Mouse (Mus musculus) heart, postnatal 0 days (tissue): Measurements from ENCODE around the gene 3425401B19Rik. TPM values are rescaled to one million over a fixed set of nuclear protein-coding genes. Genes with fewer than 3 reads are reported as not detected.

Experiments used
- ATAC-seq: fragments of 200-750 bp; cut with Nextera tagmentation; 2 replicates; pipeline ENCODE4 v1.8.0; 2017; ENCODE audit warnings: low read depth, moderate number of reproducible peaks, moderate library complexity; ENCODE audit not compliant: insufficient read depth
- DNase-seq: peaks from one replicate; pipeline ENCODE4 v3.0.0-alpha.2; 2016; ENCODE audit warnings: low spot score
- H3K27ac ChIP-seq: fragments of 300-500 bp; sonication (generic); 2 replicates; pipeline ENCODE4 v1.5.1; 2014; ENCODE audit warnings: low read depth, mild to moderate bottlenecking
- H3K27me3 ChIP-seq: fragments of 300-500 bp; sonication (generic); 2 replicates; pipeline ENCODE4 v1.6.1; 2014; ENCODE audit warnings: low read length, mixed read lengths; ENCODE audit not compliant: control insufficient read depth, insufficient read depth
- H3K36me3 ChIP-seq: fragments of 300-500 bp; sonication (generic); replicated peaks from 2 replicates; pipeline ENCODE4 v1.6.1; 2014; ENCODE audit warnings: low read length, mixed read lengths; ENCODE audit not compliant: control insufficient read depth, insufficient read depth
- H3K4me1 ChIP-seq: fragments of 300-500 bp; sonication (generic); 2 replicates; pipeline ENCODE4 v1.6.1; 2014; ENCODE audit warnings: antibody characterized with exemption; ENCODE audit not compliant: control insufficient read depth, insufficient read depth
- H3K4me2 ChIP-seq: fragments of 300-500 bp; sonication (generic); 2 replicates; pipeline ENCODE4 v1.6.1; 2014; ENCODE audit warnings: low read depth, mild to moderate bottlenecking, low read length, moderate library complexity
- H3K4me3 ChIP-seq: fragments of 300-500 bp; sonication (generic); 2 replicates; pipeline ENCODE4 v1.5.1; 2014; ENCODE audit warnings: low read depth, low read length
- H3K9ac ChIP-seq: fragments of 300-500 bp; sonication (generic); replicated peaks from 2 replicates; pipeline ENCODE4 v1.6.1; 2014; ENCODE audit warnings: low read depth, low read length, mixed read lengths
- H3K9me3 ChIP-seq: fragments of 300-500 bp; sonication (generic); replicated peaks from 2 replicates; pipeline ENCODE4 v1.6.1; 2016; ENCODE audit warnings: low read length; ENCODE audit not compliant: control insufficient read depth
- CTCF ChIP-seq: IDR thresholded peaks from 2 replicates; pipeline ENCODE4 v1.5.1; 2016; ENCODE audit warnings: antibody characterized with exemption, control low read depth, low read depth
- EP300 ChIP-seq: IDR thresholded peaks from 2 replicates; pipeline ENCODE4 v1.6.1; 2016; ENCODE audit warnings: antibody characterized with exemption, low read depth
- WGBS: fragments of 180-500 bp; shearing (Covaris S2); extraction: QIAGEN DNeasy Blood & Tissue Kit; methylation state at CpG from one replicate; pipeline ENCODE4 v1.1.7; 2014; 5-methylcytosine and 5-hydroxymethylcytosine counted together
- polyA plus RNA-seq: library from polyadenylated mRNA; unstranded; fragments of >200 nt; fragmentation: Nextera tagmentation; extraction: Ambion mirVana; gene quantifications from 2 replicates; pipeline ENCODE4 v1.2.1, GENCODE M21; 2015
- total RNA-seq: library from RNA; depleted of rRNA; stranded (reverse); fragments of >200 nt; gene quantifications from 2 replicates; pipeline ENCODE4 v1.2.3, GENCODE M21; 2014; ENCODE audit warnings: low replicate concordance; rRNA removed

Gene 3425401B19Rik
- total and polyA plus RNA-seq, 2 experiments from 2014 or later = 11.2 to 19.4 TPM

DNA sequence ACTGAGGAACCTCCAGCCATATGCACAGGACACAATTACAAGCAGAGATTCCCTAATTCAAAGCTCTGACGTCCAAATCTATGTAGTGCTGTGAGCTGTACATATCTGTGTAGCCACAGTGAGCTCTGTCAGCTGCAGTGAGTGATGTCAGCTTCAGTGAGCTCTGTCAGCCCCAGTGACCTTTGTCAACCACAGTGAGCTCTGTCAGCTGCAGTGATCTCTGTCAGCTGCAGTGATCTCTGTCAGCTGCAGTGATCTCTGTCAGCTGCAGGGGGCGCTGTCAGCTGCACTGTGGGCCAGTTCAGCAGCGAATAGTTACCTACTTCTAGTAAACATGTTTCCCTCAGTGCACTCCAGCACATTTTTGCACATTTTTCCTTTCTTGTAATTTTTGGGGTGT is 75.7 kb downstream of the 3425401B19Rik start:
- WGBS = 20% methylated on average over 3 of the region's 3 CpGs
- ATAC-seq (peak; percentile 27; the same call in 1 of the 2 replicates), DNase-seq (peak; percentile 10)
- H3K27ac ChIP-seq = no peak overlapping the region
- H3K4me1 ChIP-seq = no peaks in the 10 kb centered on the region
- no peak overlapping the region for H3K4me3 ChIP-seq
- H3K4me2 ChIP-seq = no peak overlapping the region
- TF ChIP-seq CTCF = peak; percentile 60
- no peak for TF ChIP-seq EP300
- no peaks in the 10 kb centered on the region for H3K9me3 ChIP-seq
- peaks cover 19% of the 10 kb centered on the region; the same call in 1 of the 2 replicates for H3K27me3 ChIP-seq
- H3K36me3 ChIP-seq = no peaks in the 10 kb centered on the region
- H3K9ac ChIP-seq = no peak overlapping the region

Other genes with a start within 250 kb of the 3425401B19Rik start
- gene Slc18a3, start 220.4 kb downstream of the 3425401B19Rik start, total RNA-seq = 0.08 and 0.15 TPM in 2 replicates
- 0.21 TPM in 1 of 2 replicates, not detected in the other for gene Slc18a3, start 220.4 kb downstream of the 3425401B19Rik start, polyA plus RNA-seq
- not detected in 2 replicates for gene Chat, start 219.3 kb downstream of the 3425401B19Rik start, total RNA-seq
- gene Chat, start 219.3 kb downstream of the 3425401B19Rik start, polyA plus RNA-seq = 0.10 TPM in 1 of 2 replicates, not detected in the other
- 2.7 and 5.5 TPM in 2 replicates for gene Ercc6, start 171.8 kb downstream of the 3425401B19Rik start, total RNA-seq
- gene Ercc6, start 171.8 kb downstream of the 3425401B19Rik start, polyA plus RNA-seq = 5.2 and 6.2 TPM in 2 replicates
- not detected in 2 replicates for gene Prrxl1, start 85.9 kb downstream of the 3425401B19Rik start, total RNA-seq
- gene Prrxl1, start 85.9 kb downstream of the 3425401B19Rik start, polyA plus RNA-seq = 0.08 TPM in 1 of 2 replicates, not detected in the other
- gene Tmem273, start 100.7 kb upstream of the 3425401B19Rik start, total RNA-seq = 0.42 TPM in 1 of 2 replicates, not detected in the other
- gene Tmem273, start 100.7 kb upstream of the 3425401B19Rik start, polyA plus RNA-seq = 0.27 and 0.49 TPM in 2 replicates
- not detected in 2 replicates for gene Fam170b, start 148.7 kb upstream of the 3425401B19Rik start, total RNA-seq
- 0.12 and 0.14 TPM in 2 replicates for gene Fam170b, start 148.7 kb upstream of the 3425401B19Rik start, polyA plus RNA-seq
- gene Vstm4, start 171.5 kb upstream of the 3425401B19Rik start, total RNA-seq = 11.5 and 22.9 TPM in 2 replicates
- 21.5 and 22.2 TPM in 2 replicates for gene Vstm4, start 171.5 kb upstream of the 3425401B19Rik start, polyA plus RNA-seq